In the genomic region with DNA sequence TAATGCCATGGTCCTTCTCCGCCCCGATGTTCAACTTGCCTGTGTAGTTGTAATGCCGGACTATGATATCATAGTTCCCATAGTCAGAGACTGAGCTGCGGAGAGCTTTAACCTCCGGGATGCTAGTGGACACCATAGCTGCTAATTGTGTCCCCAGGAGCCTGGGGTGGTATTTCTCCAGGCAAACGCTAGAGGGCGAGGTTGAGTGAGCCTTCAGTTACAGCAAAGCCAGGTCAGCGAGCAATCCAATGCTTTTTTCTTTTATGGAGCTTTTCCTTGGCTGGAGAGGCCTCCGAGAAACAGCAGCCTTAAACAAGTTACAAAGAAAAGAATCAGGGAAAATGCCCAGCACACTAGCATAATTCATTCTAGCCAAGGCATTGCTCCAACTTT, we compare ENCODE assay signal across 8 mouse cellular contexts. TPM values are rescaled to one million over a fixed set of nuclear protein-coding genes. Genes with fewer than 3 reads are reported as not detected.
DNase-seq lines count a peak whose midpoint lies in the region; ATAC-seq lines count a peak whose summit lies in the region.

No protein-coding gene starts in this region.

- peak overlapping the region; percentile 51 for H3K4me3 ChIP-seq in hindbrain, embryonic 13.5 days

- DNase-seq in MEL-GATA-1-ER (ENCODE audit: extremely low read depth, low read depth): peak; percentile 45
- DNase-seq in cerebellum, adult 9-11 months: peak; percentile 40
- DNase-seq in frontal cortex, postnatal 10 days (ENCODE audit: low spot score in 2 of 2): peak; percentile 35 to 66
- peak; percentile 72 to 85 for DNase-seq in layer of hippocampus, postnatal 14 days (ENCODE audit: low spot score in 2 of 2)
- peak; percentile 90 for DNase-seq in lung, postnatal 10 days
- DNase-seq in retina, embryonic 14.5 days (ENCODE audit: low spot score): peak; percentile 94
- peak; percentile 50 to 53 for DNase-seq in thymus, postnatal 36 days

- WGBS in hindbrain, embryonic 13.5 days: 17% methylated on average over 9 of the region's 9 CpGs

- no peaks in the 10 kb centered on the region for H3K9me3 ChIP-seq in hindbrain, embryonic 13.5 days

- peaks cover 20% of the 10 kb centered on the region for H3K27me3 ChIP-seq in hindbrain, embryonic 13.5 days

- peak overlapping the region; percentile 91 for H3K4me2 ChIP-seq in hindbrain, embryonic 13.5 days

- peak overlapping the region; percentile 5; the same call in 1 of the 2 replicates for H3K27ac ChIP-seq in hindbrain, embryonic 13.5 days

- peaks cover 35% of the 10 kb centered on the region for H3K4me1 ChIP-seq in hindbrain, embryonic 13.5 days (replicated peaks)

- no peaks in the 10 kb centered on the region for H3K36me3 ChIP-seq in hindbrain, embryonic 13.5 days

- no peak for ATAC-seq in hindbrain, embryonic 13.5 days (ENCODE audit: low FRiP score)

- H3K9ac ChIP-seq in hindbrain, embryonic 13.5 days: no peak overlapping the region

RNA-seq across cellular contexts. Expression of gene S1pr1, which starts 2.1 kb away (rescaled TPM):
- 22.8 and 23.5 TPM in 2 replicates for polyA plus RNA-seq in hindbrain, embryonic 13.5 days (2015; fragmentation: Nextera tagmentation; extraction: Ambion mirVana)
- 10 to 100 TPM; 78.1 to 83.8 TPM for total RNA-seq in layer of hippocampus, postnatal 14 days (2021)

Comparison
In these comparisons a context has a peak if more than half of its experiments do, and no peak if none do; other contexts are left out.
1. DNase-seq: peak in every context shown above with its lines; median percentile 94 in retina, embryonic 14.5 days; 90 in lung, postnatal 10 days; 78 in layer of hippocampus, postnatal 14 days; 52 in thymus, postnatal 36 days; 50 in frontal cortex, postnatal 10 days; 45 in MEL-GATA-1-ER; 40 in cerebellum, adult 9-11 months.